Mouse (Mus musculus) hindbrain, postnatal 0 days (tissue): ENCODE data around the gene Usp7. TPM values are rescaled to one million over a fixed set of nuclear protein-coding genes. Genes with fewer than 3 reads are reported as not detected.

Source experiments
- ATAC-seq: fragments of 200-750 bp; cut with Nextera tagmentation; 2 replicates; pipeline ENCODE4 v1.8.0; 2017; ENCODE audit warnings: mild to moderate bottlenecking, moderate TSS enrichment, moderate library complexity
- DNase-seq: peaks from one replicate; pipeline ENCODE4 v3.0.0-alpha.2; 2015; ENCODE audit warnings: low spot score
- H3K27ac ChIP-seq: fragments of 300-500 bp; sonication (generic); 2 replicates; pipeline ENCODE4 v1.5.1; 2014; ENCODE audit warnings: mild to moderate bottlenecking
- H3K27me3 ChIP-seq: fragments of 300-500 bp; sonication (generic); 2 replicates; pipeline ENCODE4 v1.6.1; 2014; ENCODE audit warnings: low read length, mixed read lengths; ENCODE audit not compliant: insufficient read depth
- H3K36me3 ChIP-seq: fragments of 300-500 bp; sonication (generic); 2 replicates; pipeline ENCODE4 v1.6.1; 2014; ENCODE audit warnings: low read length, mixed read lengths; ENCODE audit not compliant: insufficient read depth
- H3K4me1 ChIP-seq: fragments of 300-500 bp; sonication (generic); 2 replicates; pipeline ENCODE4 v1.6.1; 2014; ENCODE audit warnings: antibody characterized with exemption, low read length, mixed read lengths; ENCODE audit not compliant: insufficient read depth
- H3K4me2 ChIP-seq: fragments of 300-500 bp; sonication (generic); 2 replicates; pipeline ENCODE4 v1.6.1; 2014; ENCODE audit warnings: low read depth, mild to moderate bottlenecking, low read length, moderate library complexity, mixed read lengths
- H3K4me3 ChIP-seq: fragments of 300-500 bp; sonication (generic); 2 replicates; pipeline ENCODE4 v1.5.1; 2014; ENCODE audit warnings: low read length
- H3K9ac ChIP-seq: fragments of 300-500 bp; sonication (generic); replicated peaks from 2 replicates; pipeline ENCODE4 v1.6.1; 2014; ENCODE audit warnings: mild to moderate bottlenecking, low read length, moderate library complexity, mixed read lengths
- H3K9me3 ChIP-seq: fragments of 300-500 bp; sonication (generic); 2 replicates; pipeline ENCODE4 v1.6.1; 2016; ENCODE audit warnings: low read length, mixed read lengths
- CTCF ChIP-seq: IDR thresholded peaks from 2 replicates; pipeline ENCODE4 v1.5.1; 2016; ENCODE audit warnings: antibody characterized with exemption, control low read depth, low read depth
- WGBS: fragments of 180-500 bp; shearing (Covaris S2); extraction: QIAGEN DNeasy Blood & Tissue Kit; methylation state at CpG from one replicate; pipeline ENCODE4 v1.1.7; 2014; 5-methylcytosine and 5-hydroxymethylcytosine counted together
- polyA plus RNA-seq: library from polyadenylated mRNA; unstranded; fragments of >200 nt; fragmentation: Nextera tagmentation; extraction: Ambion mirVana; gene quantifications from 2 replicates; pipeline ENCODE4 v1.2.1, GENCODE M21; 2015
- total RNA-seq: library from RNA; depleted of rRNA; stranded (reverse); fragments of >200 nt; gene quantifications from 2 replicates; pipeline ENCODE4 v1.2.3, GENCODE M21; 2014

Gene Usp7
- total and polyA plus RNA-seq, 2 experiments from 2014 or later, result 18.9 to 83.7 TPM

DNA sequence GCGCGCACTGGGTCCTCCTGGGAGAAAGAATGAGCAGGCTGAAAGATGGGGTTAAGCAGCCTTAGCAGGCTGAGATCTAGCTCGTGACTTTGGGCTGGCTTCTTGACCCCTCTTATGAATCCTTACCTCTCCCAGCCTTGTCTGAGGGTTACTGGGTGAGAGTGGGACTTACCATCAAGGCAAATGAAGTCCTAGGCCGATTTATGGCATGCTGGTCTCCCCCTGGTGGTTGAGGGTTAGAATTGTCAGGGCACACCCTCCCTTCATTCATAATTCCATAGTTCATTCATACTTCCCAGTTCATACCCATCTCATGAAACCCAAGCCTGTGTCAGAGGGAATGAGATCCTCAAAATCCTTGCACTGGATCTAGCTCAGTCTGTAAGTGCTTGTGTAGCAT lies 115.3 kb downstream of the Usp7 start:
- H3K36me3 ChIP-seq, result no peaks in the 10 kb centered on the region; the same call in 1 of the 2 replicates
- DNase-seq (peak; percentile 72), ATAC-seq (peak; percentile 10; the same call in 1 of the 2 replicates)
- no peak overlapping the region for H3K4me3 ChIP-seq
- no peak overlapping the region for H3K27ac ChIP-seq
- no peak overlapping the region for H3K4me2 ChIP-seq
- H3K9ac ChIP-seq, result no peak overlapping the region
- H3K27me3 ChIP-seq, result no peaks in the 10 kb centered on the region
- H3K9me3 ChIP-seq, result no peaks in the 10 kb centered on the region
- TF ChIP-seq CTCF, result peak; percentile 93
- H3K4me1 ChIP-seq, result no peaks in the 10 kb centered on the region
- 49% methylated on average over 4 of the region's 4 CpGs for WGBS

DNA sequence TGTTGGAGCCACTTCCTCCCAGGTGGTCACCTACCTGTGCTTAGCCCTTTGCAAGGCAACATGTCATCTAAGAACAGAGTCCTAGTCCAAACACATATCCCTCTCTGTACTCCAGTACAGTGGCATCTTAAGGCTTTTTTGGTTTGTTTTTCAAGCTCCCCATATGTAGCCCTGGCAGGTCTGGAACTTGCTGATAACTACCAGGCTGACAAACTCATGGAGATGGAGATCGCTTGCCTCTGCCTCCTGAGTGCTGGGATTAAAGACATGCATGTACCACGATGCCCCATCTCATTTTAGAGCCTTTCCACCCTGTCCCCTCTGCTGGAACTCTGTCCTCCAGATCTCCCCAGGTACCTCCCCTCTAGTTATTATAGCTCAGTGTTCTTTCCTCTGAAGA lies 115.9 kb downstream of the Usp7 start:
- ATAC-seq (no peak), DNase-seq (no peak)
- no peak overlapping the region for H3K4me2 ChIP-seq
- H3K9ac ChIP-seq, result no peak overlapping the region
- WGBS, result 90% methylated on average over 2 of the region's 2 CpGs
- H3K9me3 ChIP-seq, result no peaks in the 10 kb centered on the region
- no peak overlapping the region for H3K4me3 ChIP-seq
- H3K36me3 ChIP-seq, result no peaks in the 10 kb centered on the region; the same call in 1 of the 2 replicates
- H3K27ac ChIP-seq, result no peak overlapping the region
- H3K27me3 ChIP-seq, result no peaks in the 10 kb centered on the region
- TF ChIP-seq CTCF, result no peak
- no peaks in the 10 kb centered on the region; the same call in 1 of the 2 replicates for H3K4me1 ChIP-seq

DNA sequence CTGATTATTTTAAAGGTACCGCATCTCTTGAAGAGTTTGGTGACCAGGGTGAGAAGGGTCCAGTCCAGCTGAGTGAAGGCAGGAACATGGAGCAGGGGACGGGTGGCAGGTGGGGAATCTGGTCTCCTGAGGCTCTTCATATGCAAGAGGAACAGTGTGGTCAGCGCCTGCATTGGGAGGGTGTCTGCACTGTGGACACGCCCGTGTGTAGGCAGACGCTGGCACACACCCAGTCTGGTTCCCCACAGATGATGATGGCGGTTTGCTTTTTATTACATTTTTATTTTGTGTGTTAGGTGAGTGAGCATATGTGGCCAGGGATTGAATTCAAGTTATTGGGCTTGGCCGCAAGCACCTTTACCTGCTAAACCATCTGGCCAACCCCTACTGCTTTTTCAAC lies 116.5 kb downstream of the Usp7 start:
- H3K9me3 ChIP-seq, result no peaks in the 10 kb centered on the region
- H3K36me3 ChIP-seq, result no peaks in the 10 kb centered on the region
- TF ChIP-seq CTCF, result no peak
- DNase-seq (no peak), ATAC-seq (no peak)
- H3K4me2 ChIP-seq, result no peak overlapping the region
- 87% methylated on average over 8 of the region's 8 CpGs for WGBS
- no peak overlapping the region for H3K9ac ChIP-seq
- H3K27me3 ChIP-seq, result no peaks in the 10 kb centered on the region
- H3K4me3 ChIP-seq, result no peak overlapping the region
- peaks cover 4% of the 10 kb centered on the region; the same call in 1 of the 2 replicates for H3K4me1 ChIP-seq
- no peak overlapping the region for H3K27ac ChIP-seq

DNA sequence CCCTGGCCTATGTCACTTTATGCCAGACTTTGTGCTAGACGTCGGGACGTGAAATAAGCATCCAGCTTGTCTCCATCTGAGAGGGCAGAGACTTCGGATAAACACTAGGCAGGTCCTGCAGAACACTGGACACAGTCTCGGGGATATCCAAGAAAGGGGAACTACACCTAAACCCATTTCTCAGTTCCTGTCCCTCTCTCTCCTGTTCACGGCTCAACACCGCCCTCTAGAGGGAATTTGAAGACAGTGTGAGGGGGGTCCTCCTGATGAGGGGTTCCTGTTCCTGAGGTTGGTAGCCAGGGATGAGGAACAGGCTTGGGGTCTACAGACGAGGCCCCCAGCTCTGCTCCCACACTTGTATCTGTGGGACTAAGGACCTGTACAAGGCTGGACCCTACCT lies 117.9 kb downstream of the Usp7 start:
- 0 out of 2 replicates have a peak, but pooled peaks have one; percentile 14 for ATAC-seq
- under 1% methylated on average over 8 of the region's 8 CpGs for WGBS
- peak; percentile 90 for TF ChIP-seq CTCF
- Histone ChIP-seq H3K9me3 (no peaks in the 10 kb centered on the region), H3K27ac (no peak overlapping the region), H3K4me1 (peaks cover 12% of the 10 kb centered on the region; the same call in 1 of the 2 replicates), H3K4me2 (no peak overlapping the region), H3K27me3 (no peaks in the 10 kb centered on the region), H3K9ac (no peak overlapping the region), H3K4me3 (no peak overlapping the region), H3K36me3 (no peaks in the 10 kb centered on the region)
- DNase-seq, result peak; percentile 82

DNA sequence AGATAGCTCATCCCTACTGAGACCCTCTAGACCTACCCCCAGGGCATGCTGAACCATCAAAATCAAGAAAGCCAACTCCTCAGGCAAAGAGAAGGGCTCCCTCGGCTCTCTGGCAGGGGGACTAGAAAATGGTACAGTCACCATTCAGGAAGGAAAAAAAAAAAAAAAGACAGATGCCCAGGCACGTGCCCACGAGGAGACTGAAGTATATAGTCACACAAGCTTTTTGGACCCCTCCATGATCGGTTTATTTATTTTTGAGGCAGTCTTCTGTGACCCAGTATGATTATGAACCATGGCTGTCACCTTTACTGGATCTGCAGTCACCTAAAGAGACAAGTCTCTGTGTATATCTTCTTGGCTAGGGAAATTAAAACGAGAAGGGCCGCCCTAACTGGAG lies 118.8 kb downstream of the Usp7 start:
- TF ChIP-seq CTCF, result no peak
- Histone ChIP-seq H3K27me3 (no peaks in the 10 kb centered on the region), H3K36me3 (no peaks in the 10 kb centered on the region), H3K4me3 (no peak overlapping the region), H3K4me2 (no peak overlapping the region), H3K27ac (no peak overlapping the region), H3K9me3 (no peaks in the 10 kb centered on the region), H3K4me1 (peaks cover 18% of the 10 kb centered on the region; the same call in 1 of the 2 replicates), H3K9ac (no peak overlapping the region)
- ATAC-seq (no peak), DNase-seq (no peak)
- 68% methylated on average over 6 of the region's 6 CpGs for WGBS

DNA sequence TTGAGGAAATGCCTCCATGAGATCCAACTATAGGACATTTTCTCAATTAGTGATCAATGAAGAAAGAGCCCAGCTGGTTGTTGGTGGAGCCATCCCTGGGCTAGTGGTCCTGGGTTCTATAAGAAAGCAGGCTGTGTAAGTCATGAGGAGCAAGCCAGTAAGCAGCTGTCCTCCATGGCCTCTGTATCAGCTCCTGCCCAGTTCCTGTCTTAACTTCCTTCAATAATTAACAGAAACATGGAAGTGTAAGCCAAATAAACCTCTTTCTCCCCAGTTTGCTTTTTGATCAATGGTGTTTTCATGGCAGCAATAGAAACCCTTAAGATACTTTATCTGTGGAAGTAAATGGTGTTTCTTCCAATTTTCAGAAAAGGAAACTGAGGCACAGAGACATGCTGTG lies 119.3 kb downstream of the Usp7 start:
- no peaks in the 10 kb centered on the region for H3K9me3 ChIP-seq
- no peak overlapping the region for H3K4me3 ChIP-seq
- H3K36me3 ChIP-seq, result no peaks in the 10 kb centered on the region
- no peak for TF ChIP-seq CTCF
- H3K4me1 ChIP-seq, result peaks cover 23% of the 10 kb centered on the region; the same call in 1 of the 2 replicates
- H3K9ac ChIP-seq, result no peak overlapping the region
- no peak overlapping the region for H3K27ac ChIP-seq
- ATAC-seq (no peak), DNase-seq (no peak)
- no peaks in the 10 kb centered on the region for H3K27me3 ChIP-seq
- H3K4me2 ChIP-seq, result peak overlapping the region; percentile 77; the same call in 1 of the 2 replicates

DNA sequence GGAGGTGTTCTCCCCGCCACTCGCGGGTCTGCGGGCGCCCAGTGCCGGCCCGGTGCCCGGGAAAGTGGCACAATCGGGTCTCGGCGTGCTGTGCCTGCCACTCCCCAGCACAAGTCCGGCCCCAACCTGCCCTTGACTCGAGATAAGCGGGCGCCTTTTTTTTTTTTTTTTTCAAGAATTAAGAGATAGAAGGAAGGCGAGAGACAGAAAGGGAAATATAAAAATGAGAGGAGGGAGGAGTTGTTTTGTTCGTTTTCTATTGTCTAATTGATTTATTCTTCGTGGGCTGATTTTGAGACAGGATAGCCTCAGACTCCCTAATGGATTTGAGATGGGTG lies 119.8 kb downstream of the Usp7 start:
- ATAC-seq, result no peak
- Histone ChIP-seq H3K4me1 (peaks cover 26% of the 10 kb centered on the region; the same call in 1 of the 2 replicates), H3K27ac (peak overlapping the region; percentile 78; the same call in 1 of the 2 replicates), H3K9me3 (no peaks in the 10 kb centered on the region), H3K36me3 (no peaks in the 10 kb centered on the region), H3K4me2 (peak overlapping the region; percentile 77), H3K27me3 (no peaks in the 10 kb centered on the region), H3K9ac (peak overlapping the region; percentile 74), H3K4me3 (peak overlapping the region; percentile 78)
- no peak for TF ChIP-seq CTCF
- 0% methylated on average over 11 of the region's 18 CpGs for WGBS
- no peak for DNase-seq
